ENCODE assay signal across 8 mouse cellular contexts in genomic region chr8:121107668-121108656, GRCm38 (mm10). TPM values are rescaled to one million over a fixed set of nuclear protein-coding genes. Genes with fewer than 3 reads are reported as not detected.
DNase-seq lines count a peak whose midpoint lies in the region; ATAC-seq lines count a peak whose summit lies in the region.

Mthfsd (minus strand) TSS chr8:121108392.

- DNase-seq in adipocyte (ENCODE audit: low spot score), result peak; percentile 95
- DNase-seq in embryo, embryonic 10 days (ENCODE audit: low spot score), result peak; percentile 100
- peak; percentile 99 for DNase-seq in gastrocnemius, postnatal 10 days
- DNase-seq in induced T-regulatory cell, adult 2 months (ENCODE audit: low read depth), result peak; percentile 99
- peak; percentile 95 to 98 for DNase-seq in left cerebral cortex, adult 9 months (ENCODE audit: low spot score in 2 of 2)
- DNase-seq in right cerebral cortex, postnatal 14 days, result peak; percentile 100
- peak; percentile 97 to 99 for DNase-seq in urinary bladder, postnatal 36 days (ENCODE audit: low spot score in 2 of 2)

- ATAC-seq in megakaryocyte progenitor cell, adult 5-6 weeks (replicated peaks; ENCODE audit: poor library complexity), result peak; percentile 87

RNA-seq across cellular contexts. Expression of gene Mthfsd, which starts in this region (rescaled TPM):
- 10 to 100 TPM; 13.0 to 17.7 TPM for total RNA-seq in gastrocnemius, postnatal 10 days (2021)
- total RNA-seq in megakaryocyte progenitor cell, adult 5-6 weeks (2015), result 13.9 and 17.4 TPM in 2 replicates
- total RNA-seq in megakaryocyte progenitor cell, adult 5-6 weeks (2017), result 20.9 and 21.8 TPM in 2 replicates

Comparison
In these comparisons a context has a peak if more than half of its experiments do, and no peak if none do; other contexts are left out.
1. Peak in every context shown above with its lines: DNase-seq and ATAC-seq.